8 mouse cellular contexts compared by ENCODE assay signal in the genomic region with DNA sequence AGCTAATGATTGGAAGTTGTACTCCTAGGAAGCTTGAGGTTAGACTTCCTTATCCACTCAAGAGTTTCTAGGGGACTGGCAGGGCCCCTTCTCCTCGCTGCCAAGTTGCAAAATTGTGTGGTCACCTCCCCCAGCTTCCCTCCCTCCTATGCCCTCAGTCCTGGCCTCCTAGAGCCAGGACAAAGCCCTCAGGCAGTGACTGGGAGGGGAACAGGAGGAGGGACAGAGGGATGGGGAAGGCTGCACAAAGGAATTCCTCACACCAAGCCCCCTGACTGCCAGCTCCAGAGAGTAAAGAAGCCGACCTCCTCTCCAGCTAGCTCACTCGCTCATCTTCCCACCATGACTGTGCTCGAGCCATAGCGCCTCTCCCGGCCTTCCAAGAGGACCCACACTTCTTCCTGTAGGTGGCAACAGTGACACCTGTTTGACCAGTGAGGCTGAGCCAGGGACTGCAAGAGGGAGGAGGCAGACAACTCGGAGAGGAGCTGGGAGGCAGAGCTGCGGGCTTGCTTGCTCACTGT. TPM values are rescaled to one million over a fixed set of nuclear protein-coding genes. Genes with fewer than 3 reads are reported as not detected.
A peak's percentile ranks its signal among the peaks of the same experiment; 100 is the strongest.
DNase-seq lines count a peak whose midpoint lies in the region; ATAC-seq and TF ChIP-seq lines count a peak whose summit lies in the region.

A gene (plus strand): TSS at position 209 of the 524 bp plus-strand sequence.

- no peaks in the 10 kb centered on the region for H3K36me3 ChIP-seq in embryonic facial prominence, embryonic 11.5 days (replicated peaks; ENCODE audit: control insufficient read depth, insufficient read depth, low read depth, low read length)
- peaks cover 11% of the 10 kb centered on the region; the same call in 1 of the 2 replicates for H3K36me3 ChIP-seq in heart, postnatal 0 days (replicated peaks; ENCODE audit: control insufficient read depth, insufficient read depth, low read length)
- H3K36me3 ChIP-seq in lung, postnatal 0 days (ENCODE audit: insufficient read depth, low read length) = no peaks in the 10 kb centered on the region
- peaks cover 11% of the 10 kb centered on the region for H3K36me3 ChIP-seq in thymus, adult 2 months (ENCODE audit: control insufficient read depth, insufficient read depth, low read length)

- no peak within 1 kb of the TSS for H3K4me3 ChIP-seq in embryonic facial prominence, embryonic 11.5 days (ENCODE audit: low read depth, low read length)
- H3K4me3 ChIP-seq in heart, postnatal 0 days (ENCODE audit: low read depth, low read length) = no peak within 1 kb of the TSS
- peak within 1 kb of the TSS; percentile 5; the same call in 1 of the 2 replicates for H3K4me3 ChIP-seq in lung, postnatal 0 days (ENCODE audit: low read depth, low read length)
- H3K4me3 ChIP-seq in thymus, adult 2 months (ENCODE audit: control insufficient read depth, insufficient read depth, low read length) = no peak within 1 kb of the TSS

- TF ChIP-seq CTCF in heart, postnatal 0 days (IDR thresholded peaks at IDR 0.05; ENCODE audit: low read depth) = peak; percentile 56
- TF ChIP-seq CTCF in lung, postnatal 0 days (IDR thresholded peaks at IDR 0.05) = peak; percentile 65
- no peak for TF ChIP-seq CTCF in thymus, adult 2 months (IDR thresholded peaks at IDR 0.05; ENCODE audit: borderline replicate concordance, control insufficient read depth, extremely low read depth, insufficient read depth, low read length, poor library complexity)

- H3K27ac ChIP-seq in embryonic facial prominence, embryonic 11.5 days (replicated peaks; ENCODE audit: low read depth, low read length) = no peak within 1 kb of the TSS
- no peak within 1 kb of the TSS for H3K27ac ChIP-seq in heart, postnatal 0 days (ENCODE audit: low read depth)
- H3K27ac ChIP-seq in lung, postnatal 0 days (ENCODE audit: low read length) = no peak within 1 kb of the TSS
- no peak within 1 kb of the TSS for H3K27ac ChIP-seq in thymus, adult 2 months (ENCODE audit: control insufficient read depth, insufficient read depth, low read length)

- no peaks in the 10 kb centered on the region for H3K4me1 ChIP-seq in embryonic facial prominence, embryonic 11.5 days (ENCODE audit: control insufficient read depth, insufficient read depth, low read length)
- no peaks in the 10 kb centered on the region for H3K4me1 ChIP-seq in heart, postnatal 0 days (ENCODE audit: control insufficient read depth, insufficient read depth)
- H3K4me1 ChIP-seq in lung, postnatal 0 days (ENCODE audit: insufficient read depth, low read depth, low read length) = no peaks in the 10 kb centered on the region
- no peaks in the 10 kb centered on the region for H3K4me1 ChIP-seq in thymus, adult 2 months (replicated peaks; ENCODE audit: control insufficient read depth, insufficient read depth, low read length)

- TF ChIP-seq EP300 in heart, postnatal 0 days (IDR thresholded peaks at IDR 0.05; ENCODE audit: low read depth) = no peak
- TF ChIP-seq EP300 in lung, postnatal 0 days (IDR thresholded peaks at IDR 0.05) = no peak

- H3K9me3 ChIP-seq in embryonic facial prominence, embryonic 11.5 days (replicated peaks; ENCODE audit: control insufficient read depth, low read length) = no peaks in the 10 kb centered on the region
- no peaks in the 10 kb centered on the region for H3K9me3 ChIP-seq in heart, postnatal 0 days (replicated peaks; ENCODE audit: control insufficient read depth, low read length)
- H3K9me3 ChIP-seq in lung, postnatal 0 days (ENCODE audit: low read length) = no peaks in the 10 kb centered on the region

- no peak for TF ChIP-seq POLR2A in thymus, adult 2 months (IDR thresholded peaks at IDR 0.05; ENCODE audit: control insufficient read depth, extremely low read depth, insufficient read depth, low read length, poor library complexity)

- DNase-seq in 3134 (ENCODE audit: extremely low read depth, insufficient read length, low spot score) (peak; percentile 39), NIH3T3 (ENCODE audit: low read depth) (peak; percentile 65)
- peak; percentile 52 for DNase-seq in embryonic facial prominence, embryonic 11.5 days (ENCODE audit: low spot score)
- DNase-seq in heart, postnatal 0 days (ENCODE audit: low spot score) = peak; percentile 29
- DNase-seq in kidney, postnatal 36 days = peak; percentile 52 to 59
- peak; percentile 68 for DNase-seq in lung, postnatal 0 days (ENCODE audit: low spot score)
- DNase-seq in retina, embryonic 14.5 days (ENCODE audit: low spot score) = peak; percentile 66
- no peak for DNase-seq in thymus, adult 2 months

- H3K9ac ChIP-seq in embryonic facial prominence, embryonic 11.5 days (replicated peaks; ENCODE audit: low read length) = peak within 1 kb of the TSS; percentile 34; the same call in 1 of the 2 replicates
- no peak within 1 kb of the TSS for H3K9ac ChIP-seq in heart, postnatal 0 days (replicated peaks; ENCODE audit: low read depth, low read length)
- no peak within 1 kb of the TSS for H3K9ac ChIP-seq in lung, postnatal 0 days (replicated peaks; ENCODE audit: low read depth)

- peak; percentile 77 for ATAC-seq in embryonic facial prominence, embryonic 11.5 days (replicated peaks; ENCODE audit: insufficient number of reproducible peaks, low FRiP score, low TSS enrichment, low read depth)
- ATAC-seq in heart, postnatal 0 days (ENCODE audit: insufficient read depth, low read depth) = peak; percentile 62; the same call in 1 of the 2 replicates
- ATAC-seq in lung, postnatal 0 days = peak; percentile 79

- H3K27me3 ChIP-seq in embryonic facial prominence, embryonic 11.5 days (ENCODE audit: control insufficient read depth, insufficient read depth, low read length) = no peaks in the 10 kb centered on the region
- H3K27me3 ChIP-seq in heart, postnatal 0 days (ENCODE audit: control insufficient read depth, insufficient read depth, low read length) = no peaks in the 10 kb centered on the region
- 0 out of 2 replicates have a peak, but pooled peaks cover 7% of the 10 kb centered on the region for H3K27me3 ChIP-seq in lung, postnatal 0 days (replicated peaks; ENCODE audit: insufficient read depth, low read length)
- no peaks in the 10 kb centered on the region for H3K27me3 ChIP-seq in thymus, adult 2 months (ENCODE audit: control insufficient read depth, insufficient read depth, low read length)

- H3K4me2 ChIP-seq in embryonic facial prominence, embryonic 11.5 days (ENCODE audit: low read depth, low read length) = peak within 1 kb of the TSS; percentile 34
- H3K4me2 ChIP-seq in heart, postnatal 0 days (ENCODE audit: low read depth, low read length) = peak within 1 kb of the TSS; percentile 27
- peak within 1 kb of the TSS; percentile 36 for H3K4me2 ChIP-seq in lung, postnatal 0 days (replicated peaks; ENCODE audit: low read depth, low read length)

- WGBS in embryonic facial prominence, embryonic 11.5 days = 15% methylated on average over 8 of the region's 8 CpGs
- WGBS in heart, postnatal 0 days = 13% methylated on average over 8 of the region's 8 CpGs
- WGBS in lung, postnatal 0 days = 11% methylated on average over 7 of the region's 8 CpGs
- WGBS in thymus, adult 2 months = 10% methylated on average over 8 of the region's 8 CpGs

RNA-seq across cellular contexts. Expression of the gene that starts here (rescaled TPM):
- polyA plus RNA-seq in embryonic facial prominence, embryonic 11.5 days (2014; fragmentation: Nextera tagmentation; extraction: Ambion mirVana) = 3.3 and 4.3 TPM in 2 replicates
- total RNA-seq in heart, postnatal 0 days (2014; rRNA removed; ENCODE audit: low replicate concordance) = 1.7 and 2.8 TPM in 2 replicates
- 0.54 and 0.55 TPM in 2 replicates for polyA plus RNA-seq in heart, postnatal 0 days (2015; fragmentation: Nextera tagmentation; extraction: Ambion mirVana)
- polyA plus RNA-seq in lung, postnatal 0 days (2015; fragmentation: Nextera tagmentation; extraction: Ambion mirVana) = 23.2 and 42.0 TPM in 2 replicates
- 1.4 and 2.4 TPM in 2 replicates for polyA plus RNA-seq in thymus, adult 2 months (2012; rRNA removed)
